Mouse (Mus musculus) forebrain, embryonic 13.5 days (tissue): ENCODE measurements around the gene Gm9733. TPM values are rescaled to one million over a fixed set of nuclear protein-coding genes. Genes with fewer than 3 reads are reported as not detected.

Source experiments
- polyA plus RNA-seq: library from polyadenylated mRNA; unstranded; fragments of >200 nt; fragmentation: Nextera tagmentation; extraction: Ambion mirVana; gene quantifications from 2 replicates; pipeline ENCODE4 v1.2.1, GENCODE M21; 2015

The Gm9733 gene
- polyA plus RNA-seq, 1 experiment from 2014 or later, result not detected

Other genes with a start within 250 kb of the Gm9733 start
- not detected in 2 replicates for gene Sirpb1a, start 94.2 kb upstream of the Gm9733 start, polyA plus RNA-seq
- gene Sirpb1b, start 242.8 kb upstream of the Gm9733 start, polyA plus RNA-seq, result not detected in 2 replicates